Mouse (Mus musculus): ENCODE measurements at regions not wholly inside any gene's neighbourhood (a gene's known extent, or its start where the extent isn't known, plus 50 kb on each side); places are given as distances from the start of the nearest gene placed in this dataset.
A peak's percentile ranks its signal among the peaks of the same experiment; 100 is the strongest.

DNA sequence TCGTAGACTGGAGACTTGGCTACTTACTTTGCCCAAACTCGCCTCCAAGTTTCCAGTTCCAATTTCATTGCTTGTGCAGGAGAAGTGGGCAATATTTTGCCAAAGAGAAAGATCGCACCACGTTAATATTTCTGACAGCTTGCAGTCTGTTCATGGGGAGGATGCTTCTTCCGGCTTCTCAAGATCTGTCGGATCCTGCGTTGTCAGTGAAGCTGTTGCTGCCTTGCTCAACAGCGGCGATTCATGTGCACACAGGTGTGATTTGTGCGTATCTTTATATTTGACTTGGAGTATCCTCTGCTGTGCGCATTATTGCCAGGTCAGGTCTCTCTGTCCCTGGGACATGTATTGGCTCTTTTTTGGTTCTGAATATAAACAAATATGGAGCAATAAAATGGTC is 118.3 kb downstream of the Btg1 start:
- no peak overlapping the region for H3K4me3 ChIP-seq
- 94% methylated on average over 11 of the region's 11 CpGs for WGBS
- H3K36me3 ChIP-seq (replicated peaks) = no peaks in the 10 kb centered on the region
- H3K27ac ChIP-seq (replicated peaks) = no peak overlapping the region
- no peaks in the 10 kb centered on the region for H3K4me1 ChIP-seq
- no peaks in the 10 kb centered on the region for H3K9me3 ChIP-seq
- H3K27me3 ChIP-seq (replicated peaks; ENCODE audit: low read depth, poor library complexity, severe bottlenecking) = no peaks in the 10 kb centered on the region
- DNase-seq (ENCODE audit: low spot score) = no peak

GRCm38 (mm10) chr10:96735885-96736628 is 119.3 kb downstream of the Btg1 start:
- Histone ChIP-seq H3K4me1 (no peaks in the 10 kb centered on the region), H3K4me3 (no peak overlapping the region), H3K9me3 (no peaks in the 10 kb centered on the region), H3K36me3 (replicated peaks) (no peaks in the 10 kb centered on the region), H3K27me3 (replicated peaks; ENCODE audit: low read depth, poor library complexity, severe bottlenecking) (no peaks in the 10 kb centered on the region), H3K27ac (replicated peaks) (no peak overlapping the region)
- DNase-seq (ENCODE audit: low spot score) = no peak
- 80% methylated on average over 4 of the region's 4 CpGs for WGBS

GRCm38 (mm10) chr10:96737972-96738371 is 121.2 kb downstream of the Btg1 start:
- Histone ChIP-seq H3K27ac (replicated peaks) (no peak overlapping the region), H3K36me3 (replicated peaks) (no peaks in the 10 kb centered on the region), H3K27me3 (replicated peaks; ENCODE audit: low read depth, poor library complexity, severe bottlenecking) (no peaks in the 10 kb centered on the region), H3K4me3 (no peak overlapping the region), H3K9me3 (no peaks in the 10 kb centered on the region), H3K4me1 (no peaks in the 10 kb centered on the region)
- DNase-seq (ENCODE audit: low spot score) = no peak
- 90% methylated on average over 6 of the region's 6 CpGs for WGBS

- 91% methylated on average over 5 of the region's 5 CpGs for WGBS
- Histone ChIP-seq H3K9me3 (no peaks in the 10 kb centered on the region), H3K36me3 (replicated peaks) (no peaks in the 10 kb centered on the region), H3K27ac (replicated peaks) (no peak overlapping the region), H3K4me1 (no peaks in the 10 kb centered on the region), H3K27me3 (replicated peaks; ENCODE audit: low read depth, poor library complexity, severe bottlenecking) (no peaks in the 10 kb centered on the region), H3K4me3 (no peak overlapping the region)
- DNase-seq (ENCODE audit: low spot score) = no peak
These were observed 121.8 kb downstream of the Btg1 start for GRCm38 (mm10) chr10:96738606-96739005.

DNA sequence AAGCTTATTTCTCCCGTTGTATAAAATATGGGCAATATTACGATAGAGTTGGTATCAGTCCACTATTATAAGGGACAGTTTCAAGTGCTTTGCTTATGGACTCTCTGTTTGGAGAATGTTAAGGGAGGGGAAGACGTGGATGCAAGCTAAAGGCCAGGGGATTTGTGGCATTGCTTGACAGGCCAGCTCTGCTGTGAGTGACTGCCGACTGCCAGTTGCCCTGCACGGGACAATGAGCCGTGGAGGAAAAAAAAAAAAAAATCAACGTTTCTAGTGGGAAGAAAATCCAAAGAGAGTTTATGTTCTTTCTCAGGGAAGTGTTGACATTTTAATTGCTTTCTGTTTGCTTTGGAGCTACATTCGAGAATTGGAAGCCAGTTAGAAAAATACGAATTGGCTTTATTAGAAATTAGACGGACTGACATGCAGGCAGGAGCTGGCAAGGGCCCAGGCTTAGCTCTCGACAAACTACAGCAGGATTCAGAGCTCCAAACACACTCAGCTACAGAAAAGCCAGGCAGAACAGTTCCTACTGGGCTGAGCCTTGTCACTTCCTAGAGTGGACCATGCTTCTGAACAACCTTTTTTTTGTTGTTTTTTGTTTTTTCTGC is 127.5 kb downstream of the Btg1 start:
- Histone ChIP-seq H3K27ac (replicated peaks) (no peak overlapping the region), H3K4me1 (no peaks in the 10 kb centered on the region), H3K36me3 (replicated peaks) (no peaks in the 10 kb centered on the region), H3K27me3 (replicated peaks; ENCODE audit: low read depth, poor library complexity, severe bottlenecking) (no peaks in the 10 kb centered on the region), H3K4me3 (no peak overlapping the region), H3K9me3 (no peaks in the 10 kb centered on the region)
- no peak for DNase-seq (ENCODE audit: low spot score)
- WGBS = 59% methylated on average over 11 of the region's 11 CpGs

- WGBS = 91% methylated on average over 9 of the region's 9 CpGs
- no peak for DNase-seq (ENCODE audit: low spot score)
- Histone ChIP-seq H3K27me3 (replicated peaks; ENCODE audit: low read depth, poor library complexity, severe bottlenecking) (no peaks in the 10 kb centered on the region), H3K4me1 (peaks cover 16% of the 10 kb centered on the region), H3K27ac (replicated peaks) (no peak overlapping the region), H3K9me3 (no peaks in the 10 kb centered on the region), H3K4me3 (no peak overlapping the region), H3K36me3 (replicated peaks) (no peaks in the 10 kb centered on the region)
These were observed 130.3 kb downstream of the Btg1 start for GRCm38 (mm10) chr10:96747015-96747663.

DNA sequence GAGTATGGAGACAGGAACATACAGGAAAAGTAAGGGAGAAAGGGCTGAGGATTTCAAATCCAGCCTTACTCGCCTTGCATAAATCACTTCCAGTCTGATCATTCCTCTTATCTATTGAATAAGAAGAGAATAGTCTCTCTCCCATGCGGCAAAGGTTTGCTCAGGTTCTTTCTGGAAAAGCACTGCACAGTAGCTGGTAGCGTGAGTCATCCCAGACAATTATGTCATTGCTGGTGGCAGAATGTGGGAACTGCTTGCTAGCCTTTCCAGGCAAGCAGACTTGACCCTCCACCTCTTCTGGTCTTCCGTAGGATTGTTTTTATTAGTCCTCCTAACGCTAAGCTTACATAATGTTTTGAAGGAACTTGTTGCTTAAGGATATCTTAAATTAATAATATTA is 134.1 kb downstream of the Btg1 start:
- Histone ChIP-seq H3K4me3 (no peak overlapping the region), H3K27me3 (replicated peaks; ENCODE audit: low read depth, poor library complexity, severe bottlenecking) (no peaks in the 10 kb centered on the region), H3K9me3 (no peaks in the 10 kb centered on the region), H3K4me1 (peaks cover 30% of the 10 kb centered on the region), H3K27ac (replicated peaks) (no peak overlapping the region), H3K36me3 (replicated peaks) (no peaks in the 10 kb centered on the region)
- WGBS = 55% methylated on average over 5 of the region's 5 CpGs
- DNase-seq (ENCODE audit: low spot score) = no peak

GRCm38 (mm10) chr10:96751580-96752264 is 134.9 kb downstream of the Btg1 start:
- peak overlapping the region; percentile 70 for H3K27ac ChIP-seq (replicated peaks)
- 23% methylated on average over 12 of the region's 12 CpGs for WGBS
- peak; percentile 70 for DNase-seq (ENCODE audit: low spot score)

DNA sequence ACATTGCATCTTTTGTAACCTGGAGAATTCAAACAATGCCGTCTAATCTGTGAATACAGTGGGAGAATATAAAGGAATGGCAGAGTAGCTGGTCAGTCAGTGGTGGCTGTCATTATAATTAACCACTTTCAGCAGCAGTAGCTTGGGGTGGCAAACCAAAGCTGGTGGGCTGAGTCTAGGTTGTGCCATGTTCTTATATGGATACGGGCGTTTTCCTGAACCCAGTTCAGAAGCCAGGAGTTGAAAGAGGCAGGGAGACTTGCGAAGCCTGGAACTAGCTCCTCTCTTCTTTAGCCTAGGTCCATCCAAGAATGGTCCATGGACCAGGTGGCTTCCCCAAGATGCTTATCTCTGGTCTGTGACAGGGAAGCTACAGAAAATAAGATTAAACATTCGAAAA is 135.7 kb downstream of the Btg1 start:
- no peaks in the 10 kb centered on the region for H3K36me3 ChIP-seq (replicated peaks)
- WGBS = 89% methylated on average over 5 of the region's 5 CpGs
- no peaks in the 10 kb centered on the region for H3K9me3 ChIP-seq
- no peaks in the 10 kb centered on the region for H3K27me3 ChIP-seq (replicated peaks; ENCODE audit: low read depth, poor library complexity, severe bottlenecking)
- no peak overlapping the region for H3K4me3 ChIP-seq
- H3K4me1 ChIP-seq = peaks cover 34% of the 10 kb centered on the region
- DNase-seq (ENCODE audit: low spot score) = no peak
- no peak overlapping the region for H3K27ac ChIP-seq (replicated peaks)

More at GRCm38 (mm10) chr10:96751580-96752264, 134.9 kb downstream of the Btg1 start:
- Histone ChIP-seq H3K36me3 (replicated peaks) (no peaks in the 10 kb centered on the region), H3K4me1 (peaks cover 34% of the 10 kb centered on the region), H3K9me3 (no peaks in the 10 kb centered on the region), H3K27me3 (replicated peaks; ENCODE audit: low read depth, poor library complexity, severe bottlenecking) (no peaks in the 10 kb centered on the region), H3K4me3 (peak overlapping the region; percentile 39)

- 44% methylated on average over 1 of the region's 1 CpGs for WGBS
- Histone ChIP-seq H3K36me3 (replicated peaks) (no peaks in the 10 kb centered on the region), H3K27me3 (replicated peaks; ENCODE audit: low read depth, poor library complexity, severe bottlenecking) (no peaks in the 10 kb centered on the region), H3K4me3 (no peak overlapping the region), H3K4me1 (peaks cover 34% of the 10 kb centered on the region), H3K9me3 (no peaks in the 10 kb centered on the region), H3K27ac (replicated peaks) (no peak overlapping the region; the same call in 1 of the 2 replicates)
- DNase-seq (ENCODE audit: low spot score) = no peak
These were observed 136.7 kb downstream of the Btg1 start for GRCm38 (mm10) chr10:96753521-96753920.

- H3K4me3 ChIP-seq = no peak overlapping the region
- no peaks in the 10 kb centered on the region for H3K36me3 ChIP-seq (replicated peaks)
- no peaks in the 10 kb centered on the region for H3K27me3 ChIP-seq (replicated peaks; ENCODE audit: low read depth, poor library complexity, severe bottlenecking)
- DNase-seq (ENCODE audit: low spot score) = no peak
- H3K27ac ChIP-seq (replicated peaks) = peak overlapping the region; percentile 57; the same call in 1 of the 2 replicates
- no peaks in the 10 kb centered on the region for H3K9me3 ChIP-seq
- WGBS = 56% methylated on average over 8 of the region's 8 CpGs
- H3K4me1 ChIP-seq = peaks cover 32% of the 10 kb centered on the region
These were observed 138.9 kb downstream of the Btg1 start for GRCm38 (mm10) chr10:96755674-96756073.

DNA sequence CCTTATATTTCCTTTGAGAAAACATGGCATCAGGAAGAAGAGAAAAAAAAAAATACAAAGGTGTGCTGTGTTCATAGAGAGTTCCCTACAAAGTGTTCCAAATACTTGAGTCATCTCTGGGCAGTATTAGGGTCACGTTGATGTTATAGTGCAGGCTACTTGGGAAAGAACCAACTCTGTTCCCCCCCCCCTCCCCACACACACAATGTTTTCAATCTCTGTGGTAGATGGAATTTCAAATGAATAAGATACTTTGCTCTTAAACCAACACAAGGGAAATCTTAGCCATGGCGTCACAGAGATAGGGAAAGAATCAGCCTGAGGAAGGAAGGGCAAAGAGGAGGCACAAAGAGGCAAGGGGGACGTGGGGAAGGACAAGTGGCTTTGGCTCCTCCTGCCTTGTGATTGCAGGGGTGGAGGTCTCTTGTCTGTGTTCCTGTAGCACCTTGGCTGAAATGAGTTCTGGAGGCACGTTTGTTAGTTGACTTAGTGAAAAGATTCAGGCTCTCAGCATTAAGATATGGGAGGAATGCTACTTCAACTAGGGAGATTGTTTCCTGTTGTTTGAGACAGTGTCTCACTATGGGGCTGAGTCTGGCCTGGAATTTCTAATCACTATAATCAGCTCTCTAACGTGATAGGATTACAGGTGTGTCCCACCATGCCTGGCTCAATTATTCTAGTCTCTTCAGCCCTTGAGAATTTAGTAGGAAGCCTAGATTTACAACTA is 139.7 kb downstream of the Btg1 start:
- WGBS = 54% methylated on average over 5 of the region's 5 CpGs
- Histone ChIP-seq H3K27me3 (replicated peaks; ENCODE audit: low read depth, poor library complexity, severe bottlenecking) (no peaks in the 10 kb centered on the region), H3K4me1 (peaks cover 24% of the 10 kb centered on the region), H3K27ac (replicated peaks) (no peak overlapping the region), H3K36me3 (replicated peaks) (no peaks in the 10 kb centered on the region), H3K4me3 (no peak overlapping the region), H3K9me3 (no peaks in the 10 kb centered on the region)
- no peak for DNase-seq (ENCODE audit: low spot score)
